Mouse (Mus musculus): ENCODE measurements around the gene Gm15056. TPM values are rescaled to one million over a fixed set of nuclear protein-coding genes. Genes with fewer than 3 reads are reported as not detected.

Gm15056 gene
- total RNA-seq (2023), result not detected

DNA sequence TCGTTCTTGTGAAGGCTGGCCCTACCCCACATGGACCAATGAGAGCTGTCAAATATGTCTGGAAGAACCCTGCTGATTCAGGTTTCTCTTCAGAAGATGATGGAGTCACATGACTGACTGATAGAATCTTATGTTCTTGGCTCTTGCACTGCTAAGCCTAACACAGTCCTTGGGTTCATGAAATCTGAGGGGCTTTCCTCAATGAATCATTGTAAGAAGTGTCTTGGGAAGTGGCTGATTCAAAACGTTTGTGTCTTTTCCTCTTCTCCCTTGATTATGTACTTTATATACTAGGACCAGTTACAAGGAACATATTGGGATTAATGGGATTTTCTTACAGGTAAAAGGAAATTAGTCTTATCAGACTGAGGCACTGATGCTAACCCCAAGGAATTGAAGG, at the start of gene Gm15056:
TSS of gene Gm15056 (minus strand) at position 101 of the 400 bp plus-strand sequence.

DNA sequence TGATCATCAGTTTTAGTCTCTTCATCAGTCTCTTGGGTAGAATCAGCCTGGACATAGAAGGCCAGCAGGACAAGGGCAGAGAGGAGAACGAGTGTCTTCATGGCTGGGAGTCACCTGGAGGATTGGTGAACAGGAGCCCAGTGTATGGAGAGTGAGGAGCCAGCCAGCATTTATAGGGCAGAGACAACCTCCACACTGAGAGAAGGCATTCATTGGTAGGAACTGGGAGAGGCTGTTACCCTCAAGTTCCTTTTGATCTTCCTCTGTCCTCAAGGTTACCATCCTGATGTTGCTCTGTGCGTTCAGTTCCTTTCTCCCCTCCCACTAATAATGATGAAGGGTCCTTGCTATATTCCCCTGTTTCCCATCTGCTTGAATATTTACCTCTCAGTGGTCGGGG, 42.2 kb upstream of the Gm15056 start, which contains the start of gene AY761185:
TSS of gene AY761185 (minus strand) at position 101 of the 400 bp plus-strand sequence.

DNA sequence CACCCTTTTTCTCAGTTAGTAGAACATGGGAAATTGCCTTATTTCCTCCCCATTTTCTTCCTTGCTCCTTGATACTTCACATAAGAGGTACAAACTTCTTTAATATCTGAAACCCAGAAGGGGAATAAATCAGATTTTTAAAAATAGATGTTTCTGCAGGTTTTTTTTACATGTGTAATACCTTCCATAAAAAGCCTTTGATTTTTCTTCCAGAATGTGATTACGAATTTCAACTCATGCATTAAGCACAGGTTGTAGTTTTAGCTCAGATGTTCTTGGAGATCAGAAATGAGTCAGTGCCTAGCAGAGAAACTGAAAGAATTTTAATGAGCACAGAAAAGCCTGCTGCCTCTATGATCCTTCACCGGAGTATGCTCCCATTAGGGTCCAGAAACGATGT, 19.5 kb upstream of the Gm15056 start, which contains the start of gene Gm6040:
TSS of gene Gm6040 (minus strand) at position 101 of the 400 bp plus-strand sequence.

DNA sequence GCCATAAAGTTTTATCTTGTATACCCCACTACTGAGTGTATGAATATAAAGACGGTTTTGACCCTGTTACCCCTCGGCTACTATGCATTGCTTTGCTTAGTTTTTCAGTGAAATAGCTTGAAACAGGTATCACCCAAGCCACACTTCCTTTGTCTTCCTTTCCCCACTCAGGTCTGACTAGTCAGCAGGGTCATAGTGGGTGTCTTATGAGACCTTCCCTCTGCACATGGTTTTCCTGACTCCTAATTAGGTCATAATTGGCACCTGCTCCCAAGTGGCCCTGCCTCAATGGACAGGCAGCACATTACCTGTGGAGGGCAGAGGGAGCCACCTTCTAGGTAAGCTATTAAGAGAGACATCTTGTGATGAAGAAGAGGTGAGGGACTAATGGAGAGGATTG, 10.1 kb downstream of the Gm15056 start, which contains the start of gene Defb33:
TSS of gene Defb33 (plus strand) at position 301 of the 400 bp plus-strand sequence.

Other genes with a start within 250 kb of the Gm15056 start
- gene Defb33, start 10.0 kb downstream of the Gm15056 start, total RNA-seq (2023), result not detected
- gene Gm6040, start 19.4 kb upstream of the Gm15056 start, total RNA-seq (2023), result not detected
- gene AY761185, start 42.1 kb upstream of the Gm15056 start, total RNA-seq (2023), result not detected
- not detected for gene Defa21, start 122.9 kb upstream of the Gm15056 start, total RNA-seq (2023)
- gene Defa23, start 152.4 kb upstream of the Gm15056 start, total RNA-seq (2023), result not detected
- not detected for gene Defa35, start 162.4 kb upstream of the Gm15056 start, total RNA-seq (2023)
- not detected for gene Defa25, start 181.8 kb upstream of the Gm15056 start, total RNA-seq (2023)
- not detected for gene Gm14851, start 193.4 kb upstream of the Gm15056 start, total RNA-seq (2023)
- gene Defa30, start 232.0 kb upstream of the Gm15056 start, total RNA-seq (2023), result not detected